Mouse (Mus musculus): ENCODE measurements around the gene Asic2. TPM values are rescaled to one million over a fixed set of nuclear protein-coding genes. Genes with fewer than 3 reads are reported as not detected.
A peak's percentile ranks its signal among the peaks of the same experiment; 100 is the strongest.

The Asic2 gene
- polyA plus RNA-seq, 1 experiment from 2014 or later, result 8.7 TPM

DNA sequence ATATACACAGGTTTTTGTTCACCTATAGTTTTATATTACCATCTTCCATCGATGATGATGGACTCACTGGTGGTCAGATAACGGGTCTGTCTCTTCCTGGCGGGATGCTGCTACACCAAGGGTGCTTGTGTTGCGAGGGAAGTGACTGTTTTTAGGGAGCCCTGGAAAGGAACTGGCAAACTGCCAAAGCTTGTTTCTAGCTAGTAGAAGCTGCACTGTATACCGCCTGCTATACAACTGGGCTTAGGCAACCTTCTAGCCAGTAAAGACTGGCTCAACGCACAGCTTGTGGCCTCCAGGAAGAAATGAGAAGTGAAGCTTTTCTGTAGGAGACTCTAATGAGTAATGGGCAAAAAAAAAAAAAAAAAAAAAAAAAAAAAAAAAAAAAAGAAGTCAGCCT is 1012.3 kb downstream of the Asic2 start:
- peak; percentile 37 for DNase-seq
- H3K27me3 ChIP-seq (ENCODE audit: control insufficient read depth, insufficient read depth, low read length), result no peaks in the 10 kb centered on the region
- H3K4me3 ChIP-seq (replicated peaks; ENCODE audit: low read depth, low read length), result no peak overlapping the region
- no peak for ATAC-seq (ENCODE audit: low FRiP score, low TSS enrichment)
- no peak overlapping the region for H3K9ac ChIP-seq (replicated peaks; ENCODE audit: low read length)
- no peaks in the 10 kb centered on the region for H3K36me3 ChIP-seq (ENCODE audit: control insufficient read depth, insufficient read depth, low read length)
- H3K9me3 ChIP-seq (ENCODE audit: control insufficient read depth, low read length), result no peaks in the 10 kb centered on the region
- no peak overlapping the region for H3K4me2 ChIP-seq (ENCODE audit: low read length)
- WGBS, result 79% methylated on average over 6 of the region's 6 CpGs
- H3K27ac ChIP-seq (replicated peaks; ENCODE audit: low read depth, low read length), result no peak overlapping the region
- H3K4me1 ChIP-seq (ENCODE audit: control insufficient read depth, insufficient read depth, low read length), result peaks cover 15% of the 10 kb centered on the region

DNA sequence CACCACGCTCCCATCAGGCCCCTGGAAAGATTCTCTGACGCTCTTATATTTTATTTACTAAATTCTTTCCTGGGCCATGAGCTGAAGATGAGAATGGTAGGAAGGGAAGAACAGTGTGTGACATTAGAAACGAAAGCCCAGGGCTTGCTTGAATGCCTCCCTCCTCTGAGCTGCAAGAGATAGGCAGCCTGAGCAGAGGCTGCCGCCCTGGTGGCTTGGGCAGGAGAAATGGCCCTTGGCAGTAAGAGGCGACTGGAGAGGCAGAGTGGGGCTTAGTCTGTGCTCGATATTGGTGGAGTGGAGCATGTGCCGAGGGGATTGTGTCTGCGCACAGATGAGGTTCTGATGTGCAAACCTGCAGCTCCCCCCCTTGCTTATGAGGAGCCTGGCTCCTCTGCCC is 1014.1 kb downstream of the Asic2 start:
- 81% methylated on average over 8 of the region's 8 CpGs for WGBS
- peaks cover 11% of the 10 kb centered on the region for H3K4me1 ChIP-seq (ENCODE audit: control insufficient read depth, insufficient read depth, low read length)
- H3K27me3 ChIP-seq (ENCODE audit: control insufficient read depth, insufficient read depth, low read length), result no peaks in the 10 kb centered on the region
- H3K4me3 ChIP-seq (replicated peaks; ENCODE audit: low read depth, low read length), result no peak overlapping the region
- no peaks in the 10 kb centered on the region for H3K36me3 ChIP-seq (ENCODE audit: control insufficient read depth, insufficient read depth, low read length)
- ATAC-seq (ENCODE audit: low FRiP score, low TSS enrichment) (no peak), DNase-seq (no peak)
- H3K9ac ChIP-seq (replicated peaks; ENCODE audit: low read length), result no peak overlapping the region
- no peak overlapping the region for H3K4me2 ChIP-seq (ENCODE audit: low read length)
- no peak overlapping the region for H3K27ac ChIP-seq (replicated peaks; ENCODE audit: low read depth, low read length)
- H3K9me3 ChIP-seq (ENCODE audit: control insufficient read depth, low read length), result no peaks in the 10 kb centered on the region

DNA sequence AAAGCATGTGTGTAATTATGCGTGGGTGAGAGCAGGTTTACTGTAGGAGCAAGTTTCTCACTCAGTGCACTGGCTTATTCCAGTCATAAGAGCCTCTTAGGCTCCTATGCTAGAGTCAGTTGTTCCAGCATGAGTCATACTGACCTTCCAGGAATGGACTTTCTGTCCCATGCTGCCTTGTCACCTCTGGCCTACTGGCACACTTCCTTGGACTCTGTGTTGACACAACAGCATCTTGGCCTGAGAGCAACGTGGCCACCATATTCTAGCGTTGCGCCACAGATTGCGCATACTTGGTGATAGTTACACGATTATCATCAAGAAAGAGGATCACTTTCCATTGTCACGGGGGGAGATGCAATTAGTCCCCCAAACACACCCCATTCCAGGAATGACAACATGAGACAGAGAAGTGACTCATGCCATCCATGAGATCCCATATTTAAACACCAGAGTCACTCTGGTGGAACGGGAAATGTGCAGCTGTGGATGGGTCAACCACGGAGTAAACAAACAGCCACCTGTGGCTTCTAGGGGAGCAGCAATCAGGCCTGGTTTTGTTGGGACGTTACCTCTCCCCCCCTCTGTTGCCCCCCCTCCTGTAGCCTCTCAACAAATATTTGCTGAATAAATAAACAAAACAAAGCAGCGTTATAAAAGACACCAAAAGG is 1019.1 kb downstream of the Asic2 start:
- Histone ChIP-seq H3K4me1 (ENCODE audit: control insufficient read depth, insufficient read depth, low read length) (no peaks in the 10 kb centered on the region), H3K4me3 (replicated peaks; ENCODE audit: low read depth, low read length) (no peak overlapping the region), H3K4me2 (ENCODE audit: low read length) (no peak overlapping the region), H3K36me3 (ENCODE audit: control insufficient read depth, insufficient read depth, low read length) (no peaks in the 10 kb centered on the region), H3K9ac (replicated peaks; ENCODE audit: low read length) (no peak overlapping the region), H3K27ac (replicated peaks; ENCODE audit: low read depth, low read length) (no peak overlapping the region), H3K9me3 (ENCODE audit: control insufficient read depth, low read length) (no peaks in the 10 kb centered on the region), H3K27me3 (ENCODE audit: control insufficient read depth, insufficient read depth, low read length) (no peaks in the 10 kb centered on the region)
- ATAC-seq (ENCODE audit: low FRiP score, low TSS enrichment) (no peak), DNase-seq (no peak)
- WGBS, result 88% methylated on average over 11 of the region's 11 CpGs

DNA sequence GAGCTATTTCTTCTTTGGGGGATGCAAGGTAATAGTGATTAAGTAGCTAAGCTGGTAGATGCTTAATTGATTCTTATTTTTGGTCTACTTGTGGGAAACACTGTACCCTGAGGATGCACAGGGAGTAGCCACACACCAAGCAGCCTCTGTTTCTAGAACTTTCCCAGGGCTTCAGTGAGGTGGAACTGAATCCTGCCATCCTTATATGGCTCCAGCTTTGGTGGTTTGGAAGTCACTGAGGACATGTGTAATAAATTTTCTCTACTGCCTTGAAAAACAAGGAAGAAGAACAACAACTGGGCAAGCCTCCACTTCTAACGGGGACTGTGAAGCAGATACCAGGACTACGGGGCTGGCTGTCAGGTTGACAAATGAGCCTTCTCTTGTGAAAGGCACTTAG is 1020.2 kb downstream of the Asic2 start:
- no peaks in the 10 kb centered on the region for H3K36me3 ChIP-seq (ENCODE audit: control insufficient read depth, insufficient read depth, low read length)
- H3K4me1 ChIP-seq (ENCODE audit: control insufficient read depth, insufficient read depth, low read length), result no peaks in the 10 kb centered on the region
- 82% methylated on average over 2 of the region's 2 CpGs for WGBS
- DNase-seq (no peak), ATAC-seq (ENCODE audit: low FRiP score, low TSS enrichment) (no peak)
- no peaks in the 10 kb centered on the region for H3K9me3 ChIP-seq (ENCODE audit: control insufficient read depth, low read length)
- no peak overlapping the region for H3K9ac ChIP-seq (replicated peaks; ENCODE audit: low read length)
- H3K4me3 ChIP-seq (replicated peaks; ENCODE audit: low read depth, low read length), result no peak overlapping the region
- no peak overlapping the region for H3K4me2 ChIP-seq (ENCODE audit: low read length)
- no peak overlapping the region for H3K27ac ChIP-seq (replicated peaks; ENCODE audit: low read depth, low read length)
- no peaks in the 10 kb centered on the region for H3K27me3 ChIP-seq (ENCODE audit: control insufficient read depth, insufficient read depth, low read length)

DNA sequence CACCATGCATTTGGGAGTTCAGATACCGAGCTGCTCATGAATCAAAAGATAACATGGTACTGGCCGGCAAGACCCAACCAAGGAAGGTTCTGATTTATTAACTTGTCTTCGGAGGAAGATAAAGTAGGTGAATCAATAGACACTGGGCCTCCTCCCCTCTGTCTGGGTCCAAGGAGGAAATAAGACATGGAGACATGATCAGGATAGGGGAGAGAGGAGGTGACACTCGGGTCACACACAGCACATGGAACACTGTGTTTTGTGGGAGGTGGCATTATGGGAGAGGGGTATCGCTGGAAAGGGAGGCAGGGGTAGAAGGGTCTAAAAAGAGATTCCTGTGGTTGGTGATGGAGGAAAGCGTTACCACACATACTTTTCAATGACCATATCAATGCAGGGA is 1022.1 kb downstream of the Asic2 start:
- H3K4me3 ChIP-seq (replicated peaks; ENCODE audit: low read depth, low read length), result no peak overlapping the region
- no peaks in the 10 kb centered on the region for H3K4me1 ChIP-seq (ENCODE audit: control insufficient read depth, insufficient read depth, low read length)
- DNase-seq (no peak), ATAC-seq (ENCODE audit: low FRiP score, low TSS enrichment) (no peak)
- WGBS, result 91% methylated on average over 6 of the region's 6 CpGs
- no peak overlapping the region for H3K27ac ChIP-seq (replicated peaks; ENCODE audit: low read depth, low read length)
- H3K36me3 ChIP-seq (ENCODE audit: control insufficient read depth, insufficient read depth, low read length), result no peaks in the 10 kb centered on the region
- no peaks in the 10 kb centered on the region for H3K9me3 ChIP-seq (ENCODE audit: control insufficient read depth, low read length)
- H3K9ac ChIP-seq (replicated peaks; ENCODE audit: low read length), result no peak overlapping the region
- H3K27me3 ChIP-seq (ENCODE audit: control insufficient read depth, insufficient read depth, low read length), result no peaks in the 10 kb centered on the region
- no peak overlapping the region for H3K4me2 ChIP-seq (ENCODE audit: low read length)

DNA sequence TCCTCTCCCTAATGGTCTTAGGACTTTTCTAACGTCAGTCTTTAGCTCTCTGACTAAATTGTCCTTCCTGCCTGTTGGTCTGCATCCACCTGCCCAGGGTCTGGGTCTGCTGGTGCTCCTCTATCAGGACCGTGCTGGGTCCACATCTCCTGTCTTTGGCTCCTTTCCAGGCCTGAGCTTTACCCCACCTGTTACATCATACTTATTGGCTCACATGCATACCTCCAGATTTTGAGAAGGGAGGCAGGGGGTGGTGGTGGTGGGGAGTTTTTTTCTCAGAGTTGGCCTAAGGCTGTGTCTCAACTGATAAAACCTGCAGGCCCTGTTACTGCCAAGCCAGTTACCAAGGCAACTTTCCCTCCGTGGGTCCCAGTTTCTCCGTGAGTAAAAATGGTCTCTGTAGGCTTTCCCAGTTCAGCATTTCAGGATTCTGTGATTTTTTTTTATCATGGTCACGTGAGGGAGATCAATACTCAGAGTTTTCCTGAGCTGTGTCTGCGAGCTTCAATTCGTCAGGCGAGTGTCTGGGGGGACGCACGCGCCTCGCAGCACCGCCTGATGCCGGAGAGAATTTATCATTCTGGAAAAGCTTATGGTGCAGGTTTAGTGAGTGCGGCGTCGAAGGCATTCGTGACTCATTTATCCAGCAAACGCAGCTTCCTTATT is 1044.8 kb downstream of the Asic2 start:
- DNase-seq (peak; percentile 25), ATAC-seq (ENCODE audit: low FRiP score, low TSS enrichment) (no peak)
- Histone ChIP-seq H3K4me2 (ENCODE audit: low read length) (no peak overlapping the region), H3K4me3 (replicated peaks; ENCODE audit: low read depth, low read length) (no peak overlapping the region), H3K9me3 (ENCODE audit: control insufficient read depth, low read length) (no peaks in the 10 kb centered on the region), H3K27me3 (ENCODE audit: control insufficient read depth, insufficient read depth, low read length) (no peaks in the 10 kb centered on the region), H3K4me1 (ENCODE audit: control insufficient read depth, insufficient read depth, low read length) (no peaks in the 10 kb centered on the region), H3K27ac (replicated peaks; ENCODE audit: low read depth, low read length) (no peak overlapping the region), H3K9ac (replicated peaks; ENCODE audit: low read length) (no peak overlapping the region), H3K36me3 (ENCODE audit: control insufficient read depth, insufficient read depth, low read length) (no peaks in the 10 kb centered on the region)
- WGBS, result 81% methylated on average over 19 of the region's 19 CpGs

DNA sequence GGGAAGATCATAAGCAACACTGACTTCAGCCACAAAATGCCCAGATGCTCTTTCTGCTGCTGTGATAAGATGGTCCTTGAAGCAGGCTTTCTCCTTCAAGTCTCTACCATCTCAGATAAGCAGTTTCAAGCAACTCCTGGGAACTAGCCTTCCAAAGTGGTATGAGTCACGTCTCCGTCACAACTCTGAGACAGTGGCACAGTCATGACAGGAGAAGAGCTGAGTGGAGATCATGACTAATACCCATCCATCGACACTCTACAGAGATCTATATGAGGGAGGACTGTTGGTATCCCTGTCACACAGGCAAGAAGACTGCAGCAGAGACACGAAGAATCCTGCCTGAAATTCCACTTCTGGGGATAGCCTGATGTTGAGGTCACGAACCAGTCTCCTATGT is 1049.9 kb downstream of the Asic2 start:
- DNase-seq (no peak), ATAC-seq (ENCODE audit: low FRiP score, low TSS enrichment) (no peak)
- no peaks in the 10 kb centered on the region for H3K27me3 ChIP-seq (ENCODE audit: control insufficient read depth, insufficient read depth, low read length)
- no peak overlapping the region for H3K4me2 ChIP-seq (ENCODE audit: low read length)
- no peaks in the 10 kb centered on the region for H3K36me3 ChIP-seq (ENCODE audit: control insufficient read depth, insufficient read depth, low read length)
- H3K9me3 ChIP-seq (ENCODE audit: control insufficient read depth, low read length), result no peaks in the 10 kb centered on the region; the same call in 1 of the 2 replicates
- no peak overlapping the region for H3K27ac ChIP-seq (replicated peaks; ENCODE audit: low read depth, low read length)
- WGBS, result 83% methylated on average over 5 of the region's 5 CpGs
- no peak overlapping the region for H3K4me3 ChIP-seq (replicated peaks; ENCODE audit: low read depth, low read length)
- H3K4me1 ChIP-seq (ENCODE audit: control insufficient read depth, insufficient read depth, low read length), result no peaks in the 10 kb centered on the region
- no peak overlapping the region for H3K9ac ChIP-seq (replicated peaks; ENCODE audit: low read length)

DNA sequence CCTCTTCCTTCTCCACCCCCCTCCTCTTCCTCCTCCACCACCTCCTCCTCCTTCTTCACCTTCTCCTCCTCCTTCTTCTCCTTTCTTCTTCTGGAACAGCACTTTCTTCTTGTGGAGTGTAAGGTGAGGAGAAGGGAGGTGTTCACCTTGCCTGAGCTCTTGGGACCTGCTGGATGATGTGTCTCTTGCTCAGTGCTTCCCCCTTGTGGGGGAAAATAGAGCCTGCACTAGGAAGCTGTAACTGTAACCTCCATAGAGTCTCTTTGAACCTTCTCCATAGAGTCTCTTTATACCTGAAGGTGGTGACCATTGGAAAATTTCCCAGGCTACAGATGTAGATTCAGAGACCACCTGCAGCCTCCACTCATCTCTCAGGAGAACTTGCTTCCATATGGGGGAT is 1050.6 kb downstream of the Asic2 start:
- Histone ChIP-seq H3K4me1 (ENCODE audit: control insufficient read depth, insufficient read depth, low read length) (no peaks in the 10 kb centered on the region), H3K9ac (replicated peaks; ENCODE audit: low read length) (no peak overlapping the region), H3K36me3 (ENCODE audit: control insufficient read depth, insufficient read depth, low read length) (no peaks in the 10 kb centered on the region), H3K27ac (replicated peaks; ENCODE audit: low read depth, low read length) (no peak overlapping the region), H3K27me3 (ENCODE audit: control insufficient read depth, insufficient read depth, low read length) (no peaks in the 10 kb centered on the region), H3K9me3 (ENCODE audit: control insufficient read depth, low read length) (no peaks in the 10 kb centered on the region; the same call in 1 of the 2 replicates), H3K4me2 (ENCODE audit: low read length) (no peak overlapping the region), H3K4me3 (replicated peaks; ENCODE audit: low read depth, low read length) (no peak overlapping the region)
- no peak for ATAC-seq (ENCODE audit: low FRiP score, low TSS enrichment)
- DNase-seq, result no peak

DNA sequence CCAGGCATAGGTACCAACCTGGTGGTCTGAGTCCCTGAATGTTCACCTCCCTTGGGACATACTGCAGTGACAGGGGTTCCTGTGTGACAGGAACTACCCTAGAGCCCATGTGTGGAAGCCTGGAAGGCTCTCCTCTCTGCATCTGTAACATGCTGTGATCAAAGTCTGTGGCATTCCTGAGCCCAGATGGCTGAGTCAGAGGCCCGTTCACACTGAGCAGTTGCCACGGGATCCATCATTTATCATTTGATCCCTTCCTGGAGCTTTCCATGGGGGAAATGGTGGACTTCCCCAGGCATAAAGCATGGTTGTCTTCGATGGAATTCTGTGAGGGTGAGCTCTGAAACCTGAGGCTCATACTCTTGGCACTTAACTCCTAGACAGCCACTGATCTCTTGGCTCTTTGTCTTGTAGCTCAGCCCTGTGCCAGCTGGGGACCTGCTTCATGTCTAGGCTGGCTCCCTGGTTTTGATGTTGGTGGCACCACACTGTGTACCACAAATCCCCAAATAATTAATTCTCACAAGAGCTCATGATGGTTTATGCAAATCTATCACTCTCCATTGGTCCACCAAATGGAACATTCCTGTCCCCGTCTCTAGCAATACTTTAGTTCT is 1054.7 kb downstream of the Asic2 start:
- no peak overlapping the region for H3K9ac ChIP-seq (replicated peaks; ENCODE audit: low read length)
- no peaks in the 10 kb centered on the region for H3K27me3 ChIP-seq (ENCODE audit: control insufficient read depth, insufficient read depth, low read length)
- ATAC-seq (ENCODE audit: low FRiP score, low TSS enrichment), result no peak
- H3K36me3 ChIP-seq (ENCODE audit: control insufficient read depth, insufficient read depth, low read length), result no peaks in the 10 kb centered on the region
- H3K4me3 ChIP-seq (replicated peaks; ENCODE audit: low read depth, low read length), result no peak overlapping the region
- H3K4me2 ChIP-seq (ENCODE audit: low read length), result no peak overlapping the region
- H3K9me3 ChIP-seq (ENCODE audit: control insufficient read depth, low read length), result no peaks in the 10 kb centered on the region; the same call in 1 of the 2 replicates
- no peaks in the 10 kb centered on the region for H3K4me1 ChIP-seq (ENCODE audit: control insufficient read depth, insufficient read depth, low read length)
- no peak for DNase-seq
- WGBS, result 42% methylated on average over 4 of the region's 4 CpGs
- H3K27ac ChIP-seq (replicated peaks; ENCODE audit: low read depth, low read length), result no peak overlapping the region
